Mouse (Mus musculus) left cerebral cortex, adult 9 months (tissue): Measurements from ENCODE around the gene Nkiras1.
"Not testable (repeated sequence)": the region's sequence is repeated elsewhere in the genome, so short reads cannot be mapped to it uniquely, and the experiment has no call there.

ENCODE experiments used
- DNase-seq, 2 experiments: peaks; one replicate each; pipeline ENCODE4 v3.0.0; 2022; ENCODE audit warnings: low spot score in 2 of 2

Gene Nkiras1

GRCm38 (mm10) chr14:18270529-18271441 lies at the start of gene Nkiras1, which contains the start of gene Rpl15:
TSS of gene Nkiras1 (plus strand) at chr14:18271136.
TSS of gene Rpl15 (minus strand) at chr14:18271391.
- DNase-seq, result peak; percentile 97 to 99

DNA sequence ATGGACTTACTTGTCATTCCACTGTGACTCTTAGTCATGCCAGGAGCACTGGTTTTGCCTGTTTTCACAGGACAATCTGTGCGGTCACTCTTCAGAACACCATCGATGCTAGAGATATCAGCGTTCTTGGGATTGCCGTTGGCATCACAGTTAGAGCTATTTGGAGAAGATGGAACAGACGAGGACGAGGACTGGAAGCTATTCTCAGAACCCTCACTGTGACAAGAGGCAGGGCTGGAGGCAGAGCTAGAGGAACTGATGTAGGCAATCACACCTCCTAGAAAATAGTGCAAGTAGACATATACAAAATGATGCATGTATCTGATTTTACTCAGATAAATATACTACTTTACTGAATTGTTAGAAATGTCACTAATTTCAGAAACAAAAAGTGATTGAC lies 49.0 kb upstream of the Nkiras1 start:
- DNase-seq, result no peak

GRCm38 (mm10) chr14:18225431-18225830 lies 45.5 kb upstream of the Nkiras1 start:
- not testable (repeated sequence) for DNase-seq

- not testable (repeated sequence) for DNase-seq
Observed at GRCm38 (mm10) chr14:18226181-18226580, 44.8 kb upstream of the Nkiras1 start.

GRCm38 (mm10) chr14:18229751-18230150 lies 41.2 kb upstream of the Nkiras1 start:
- not testable (repeated sequence) for DNase-seq

DNA sequence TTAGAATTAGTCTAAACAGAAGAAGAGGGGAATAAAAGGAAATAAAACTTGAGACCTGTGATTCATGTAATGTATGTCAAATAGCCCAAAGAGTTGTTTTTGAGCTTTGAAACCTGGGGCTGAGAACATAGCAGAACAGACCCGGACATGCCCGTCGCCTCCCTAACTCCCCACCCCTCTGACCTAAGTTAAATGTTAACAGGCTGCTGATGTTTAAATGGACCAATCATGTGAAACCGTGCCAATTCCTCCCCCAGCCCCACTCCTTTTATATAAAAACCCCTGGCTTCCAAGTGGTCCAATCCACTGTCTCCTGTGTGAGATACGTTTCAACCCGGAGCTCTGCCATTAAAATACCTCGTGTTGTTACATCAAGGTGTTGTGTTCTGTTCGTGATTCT lies 39.1 kb upstream of the Nkiras1 start:
- DNase-seq, result not testable (repeated sequence)

DNA sequence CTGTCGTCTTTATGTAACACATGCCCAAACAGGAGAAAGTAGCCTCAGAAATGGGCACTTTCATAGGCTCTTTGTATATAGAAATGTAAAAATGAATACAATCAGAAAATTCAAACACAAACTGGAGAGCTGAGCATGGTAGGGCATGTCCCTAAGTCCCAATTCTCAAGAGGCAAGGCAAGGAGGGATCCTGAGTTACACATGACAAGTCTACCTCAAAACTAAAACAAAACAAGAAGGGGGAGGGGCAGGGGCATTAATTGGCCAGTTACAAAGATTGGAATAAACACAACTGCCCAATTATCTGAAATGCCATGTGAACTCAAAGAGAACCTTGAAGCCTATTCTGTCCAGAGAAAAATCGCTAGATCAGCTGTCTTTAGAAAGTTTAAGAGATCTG lies 37.9 kb upstream of the Nkiras1 start:
- DNase-seq, result no peak

GRCm38 (mm10) chr14:18233981-18234960 lies 36.7 kb upstream of the Nkiras1 start:
- no peak for DNase-seq

DNA sequence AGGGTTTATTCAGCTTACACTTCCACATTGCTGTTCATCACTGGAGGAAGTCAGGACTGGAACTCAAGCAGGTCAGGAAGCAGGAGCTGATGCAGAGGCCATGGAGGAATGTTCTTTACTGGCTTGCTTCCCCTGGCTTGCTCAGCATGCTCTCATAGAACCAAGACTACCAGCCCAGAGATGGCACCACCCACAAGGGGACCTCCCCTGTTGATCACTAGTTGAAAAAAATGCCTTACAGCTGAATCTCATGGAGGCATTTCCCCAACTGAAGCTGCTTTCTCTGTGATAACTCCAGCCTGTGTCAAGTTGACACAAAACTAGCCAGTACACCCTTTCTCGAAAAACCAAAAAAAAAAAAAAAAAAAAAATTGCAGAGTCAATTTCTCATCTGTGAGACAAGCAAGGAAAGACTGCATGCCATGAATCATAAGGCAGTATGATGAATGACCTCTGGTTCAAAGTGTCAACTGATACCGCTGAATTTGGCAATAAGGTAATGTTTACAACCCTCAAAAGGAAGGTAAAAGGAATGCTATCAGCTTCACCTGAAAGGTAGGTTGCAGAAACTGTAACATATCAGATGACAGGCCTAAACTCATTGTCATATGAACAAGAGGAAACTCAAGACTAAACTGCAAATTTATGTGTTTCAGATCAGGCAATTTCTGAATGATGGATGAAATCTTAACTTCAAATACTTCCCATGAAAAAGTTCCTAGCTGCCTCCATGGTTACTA lies 34.3 kb upstream of the Nkiras1 start:
- DNase-seq, result not testable (repeated sequence)

GRCm38 (mm10) chr14:18237381-18237780 lies 33.6 kb upstream of the Nkiras1 start:
- no peak for DNase-seq

- peak; percentile 95 to 98 for DNase-seq
Observed at GRCm38 (mm10) chr14:18238131-18238749, 32.7 kb upstream of the Nkiras1 start.

- peak; percentile 98 to 99 for DNase-seq
Observed at GRCm38 (mm10) chr14:18238750-18239731, 31.9 kb upstream of the Nkiras1 start, which contains the start of gene Nr1d2. TSS of gene Nr1d2 (minus strand) at chr14:18239127.

GRCm38 (mm10) chr14:18240132-18240531 lies 30.8 kb upstream of the Nkiras1 start:
- DNase-seq, result no peak

- DNase-seq, result no peak
Observed at GRCm38 (mm10) chr14:18241786-18242185, 29.1 kb upstream of the Nkiras1 start.

DNA sequence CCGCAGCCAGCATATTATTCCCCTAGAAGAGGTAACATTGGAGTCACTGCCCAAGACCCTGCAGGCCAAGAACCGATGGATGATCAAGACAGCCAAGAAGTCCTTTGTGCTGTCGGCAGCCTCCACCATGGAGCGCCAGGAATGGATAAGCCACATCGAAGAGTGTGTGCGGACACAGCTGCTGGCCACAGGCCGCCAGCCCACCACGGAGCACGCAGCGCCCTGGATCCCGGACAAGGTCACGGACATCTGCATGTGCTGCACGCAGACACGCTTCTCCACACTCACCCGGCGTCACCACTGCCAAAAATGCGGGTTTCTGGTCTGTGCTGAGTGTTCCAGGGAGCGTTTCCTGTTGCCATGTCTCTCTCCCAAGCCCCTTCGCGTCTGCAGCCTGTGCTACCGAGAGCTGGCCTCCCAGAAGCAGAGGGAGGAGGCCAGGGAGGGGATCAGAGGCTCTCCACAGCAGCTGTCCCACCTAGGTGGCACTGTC lies 28.3 kb upstream of the Nkiras1 start:
- DNase-seq, result no peak

GRCm38 (mm10) chr14:18261203-18261602 lies 9.7 kb upstream of the Nkiras1 start:
- no peak for DNase-seq

- no peak for DNase-seq
Observed at GRCm38 (mm10) chr14:18263427-18263826, 7.5 kb upstream of the Nkiras1 start.

- not testable (repeated sequence) for DNase-seq
Observed at GRCm38 (mm10) chr14:18269947-18270528, 898 bp upstream of the Nkiras1 start.

GRCm38 (mm10) chr14:18271666-18272065 lies 730 bp downstream of the Nkiras1 start:
- no peak for DNase-seq
